Mouse (Mus musculus) adrenal gland, adult 18-20 months (tissue): ENCODE measurements around the gene Rab33b. TPM values are rescaled to one million over a fixed set of nuclear protein-coding genes. Genes with fewer than 3 reads are reported as not detected.
"Not testable (repeated sequence)": the region's sequence is repeated elsewhere in the genome, so short reads cannot be mapped to it uniquely, and the experiment has no call there.

Source experiments
- DNase-seq, 2 experiments: peaks; one replicate each; pipeline ENCODE4 v3.0.0; 2021 to 2022; ENCODE audit warnings: low spot score in 2 of 2
- long read RNA-seq, 2 experiments: library from polyadenylated mRNA; stranded (forward); transcript quantifications; one replicate each; pipeline ENCODE4 v2.0.0; 2021
- total RNA-seq, 2 experiments: library from RNA; stranded (reverse); gene quantifications; 1 replicate in 1 of 2; 2 replicates in 1 of 2; pipeline ENCODE4 v1.2.3; 2021

Rab33b gene
- 10 to 100 TPM; 12.9 to 13.3 TPM for total RNA-seq
- long read RNA-seq, experiment 1, transcript Rab33b-201 (2 exons, 3,492 nt): major isoform, 17 of 17 reads
- long read RNA-seq, experiment 1, partial matches to known transcripts: 0 of 17 reads
- long read RNA-seq, experiment 1, other reads (novel, unspliced or antisense): 0 of 17 reads
- long read RNA-seq, experiment 2, transcript Rab33b-201 (2 exons, 3,492 nt): major isoform, 55 of 57 reads
- long read RNA-seq, experiment 2, partial matches to known transcripts: 0 of 57 reads
- long read RNA-seq, experiment 2, other reads (novel, unspliced or antisense): 2 of 57 reads

- peak; percentile 94 to 95 for DNase-seq
Observed at GRCm38 (mm10) chr3:51483741-51484359, at the start of gene Rab33b. Rab33b (plus strand) TSS chr3:51483920.

GRCm38 (mm10) chr3:51434364-51434763 is 49.4 kb upstream of the Rab33b start:
- DNase-seq: not testable (repeated sequence)

- no peak for DNase-seq
Observed at GRCm38 (mm10) chr3:51434871-51435595, 48.7 kb upstream of the Rab33b start.

- no peak for DNase-seq
Observed at GRCm38 (mm10) chr3:51468530-51468929, 15.2 kb upstream of the Rab33b start.

GRCm38 (mm10) chr3:51475706-51476105 is 8.0 kb upstream of the Rab33b start:
- no peak for DNase-seq

- DNase-seq: no peak
Observed at GRCm38 (mm10) chr3:51479893-51480292, 3.8 kb upstream of the Rab33b start.

GRCm38 (mm10) chr3:51481059-51481458 is 2.7 kb upstream of the Rab33b start:
- peak; percentile 49 to 51 for DNase-seq

GRCm38 (mm10) chr3:51481881-51482280 is 1.8 kb upstream of the Rab33b start:
- no peak for DNase-seq

GRCm38 (mm10) chr3:51482781-51483180 is 939 bp upstream of the Rab33b start:
- no peak for DNase-seq

GRCm38 (mm10) chr3:51484370-51484769 is 650 bp downstream of the Rab33b start:
- DNase-seq: no peak

GRCm38 (mm10) chr3:51485347-51485746 is 1.6 kb downstream of the Rab33b start:
- no peak for DNase-seq

- DNase-seq: no peak
Observed at GRCm38 (mm10) chr3:51486491-51487195, 2.9 kb downstream of the Rab33b start.

GRCm38 (mm10) chr3:51490088-51490753 is 6.5 kb downstream of the Rab33b start:
- no peak for DNase-seq

- DNase-seq: no peak
Observed at GRCm38 (mm10) chr3:51493272-51493838, 9.6 kb downstream of the Rab33b start.

GRCm38 (mm10) chr3:51494466-51494865 is 10.7 kb downstream of the Rab33b start:
- no peak for DNase-seq

GRCm38 (mm10) chr3:51495646-51496045 is 11.9 kb downstream of the Rab33b start:
- no peak for DNase-seq

- DNase-seq: no peak
Observed at GRCm38 (mm10) chr3:51497978-51498377, 14.3 kb downstream of the Rab33b start.

- no peak for DNase-seq
Observed at GRCm38 (mm10) chr3:51498659-51499058, 14.9 kb downstream of the Rab33b start.

GRCm38 (mm10) chr3:51499876-51500275 is 16.2 kb downstream of the Rab33b start:
- no peak for DNase-seq

GRCm38 (mm10) chr3:51504385-51504952 is 20.7 kb downstream of the Rab33b start:
- no peak for DNase-seq
